Mouse (Mus musculus): ENCODE data around the gene Olfr766-ps1. TPM values are rescaled to one million over a fixed set of nuclear protein-coding genes. Genes with fewer than 3 reads are reported as not detected.

The Olfr766-ps1 gene
- polyA plus RNA-seq, 1 experiment, result not detected

DNA sequence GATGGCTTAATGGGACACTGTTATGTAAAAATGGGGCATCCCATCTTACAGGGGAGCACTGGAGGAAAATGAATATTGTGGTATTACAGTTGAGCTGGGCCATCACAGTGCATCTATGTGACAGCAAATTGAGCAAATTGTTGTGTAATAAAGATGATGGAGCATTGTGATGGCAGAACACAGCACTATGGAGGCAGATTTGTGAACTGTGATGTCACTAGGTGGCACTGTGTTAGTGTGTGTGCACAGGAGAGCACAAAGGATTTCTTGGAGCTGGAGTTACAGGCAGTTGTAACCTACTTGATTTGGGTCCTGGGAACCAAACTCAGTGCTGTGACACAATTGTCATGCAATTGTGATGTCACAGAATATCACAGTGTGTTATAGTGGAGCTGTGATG, 45.5 kb downstream of the Olfr766-ps1 start:
- H3K4me1 ChIP-seq (ENCODE audit: control insufficient read depth, insufficient read depth, low read length), result no peaks in the 10 kb centered on the region
- no peak overlapping the region for H3K4me3 ChIP-seq (replicated peaks; ENCODE audit: extremely low read depth, low read depth, low read length)
- DNase-seq, result no peak
- TF ChIP-seq POLR2A (IDR thresholded peaks at IDR 0.05; ENCODE audit: borderline replicate concordance, extremely low read depth, low read depth, low read length) (no peak), CTCF (IDR thresholded peaks at IDR 0.05; ENCODE audit: insufficient read depth, low read length) (no peak)

DNA sequence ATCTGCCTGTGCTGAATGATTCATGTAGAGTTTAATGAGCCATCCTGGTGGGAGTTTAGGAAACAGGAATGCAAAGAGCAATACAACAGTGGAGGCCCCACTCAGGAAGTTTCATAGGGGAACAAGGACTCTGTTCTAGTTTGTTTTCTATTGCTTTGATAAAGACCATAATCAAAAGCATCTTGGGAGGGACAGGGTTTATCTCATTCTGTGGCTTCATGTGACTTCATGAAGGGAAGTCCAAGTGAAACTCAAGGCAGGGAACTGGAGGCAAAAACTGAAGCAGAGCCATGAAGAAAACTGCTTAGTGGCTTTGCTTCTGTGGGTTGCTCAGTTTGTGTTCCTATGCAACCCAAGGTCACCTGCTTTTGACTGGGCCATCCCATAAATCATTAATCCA, 54.3 kb downstream of the Olfr766-ps1 start:
- H3K4me3 ChIP-seq (replicated peaks; ENCODE audit: extremely low read depth, low read depth, low read length), result no peak overlapping the region
- TF ChIP-seq CTCF (IDR thresholded peaks at IDR 0.05; ENCODE audit: insufficient read depth, low read length) (no peak), POLR2A (IDR thresholded peaks at IDR 0.05; ENCODE audit: borderline replicate concordance, extremely low read depth, low read depth, low read length) (no peak)
- no peak for DNase-seq
- H3K4me1 ChIP-seq (ENCODE audit: control insufficient read depth, insufficient read depth, low read length), result no peaks in the 10 kb centered on the region

Other genes starting within 250 kb of the Olfr766-ps1 start
- 47.5 and 64.6 TPM in 2 replicates for gene Ormdl2, start 247.3 kb downstream of the Olfr766-ps1 start, polyA plus RNA-seq (2012; rRNA removed)
- 0.45 and 0.99 TPM in 2 replicates for gene Gdf11, start 177.3 kb downstream of the Olfr766-ps1 start, polyA plus RNA-seq (2012; rRNA removed)
- 110 and 132 TPM in 2 replicates for gene Cd63, start 168.0 kb downstream of the Olfr766-ps1 start, polyA plus RNA-seq (2012; rRNA removed)
- 20.1 and 20.3 TPM in 2 replicates for gene Rdh5, start 146.1 kb downstream of the Olfr766-ps1 start, polyA plus RNA-seq (2012; rRNA removed)
- 171 and 192 TPM in 2 replicates for gene Bloc1s1, start 144.9 kb downstream of the Olfr766-ps1 start, polyA plus RNA-seq (2012; rRNA removed)
- gene Itga7, start 135.2 kb downstream of the Olfr766-ps1 start, polyA plus RNA-seq (2012; rRNA removed), result 31.5 and 37.6 TPM in 2 replicates
- 0.66 and 0.77 TPM in 2 replicates for gene Mettl7b, start 108.0 kb downstream of the Olfr766-ps1 start, polyA plus RNA-seq (2012; rRNA removed)
- not detected in 2 replicates for gene Olfr9, start 79.5 kb downstream of the Olfr766-ps1 start, polyA plus RNA-seq (2012; rRNA removed)
- gene Olfr763, start 58.2 kb downstream of the Olfr766-ps1 start, polyA plus RNA-seq (2012; rRNA removed), result not detected in 2 replicates
- not detected in 2 replicates for gene Olfr764-ps1, start 29.1 kb downstream of the Olfr766-ps1 start, polyA plus RNA-seq (2012; rRNA removed)
- not detected in 2 replicates for gene Olfr765, start 19.0 kb downstream of the Olfr766-ps1 start, polyA plus RNA-seq (2012; rRNA removed)
- gene Olfr767, start 13.9 kb upstream of the Olfr766-ps1 start, polyA plus RNA-seq (2012; rRNA removed), result not detected in 2 replicates
- gene Olfr768, start 30.4 kb upstream of the Olfr766-ps1 start, polyA plus RNA-seq (2012; rRNA removed), result not detected in 2 replicates
- gene Olfr769, start 48.9 kb upstream of the Olfr766-ps1 start, polyA plus RNA-seq (2012; rRNA removed), result not detected in 2 replicates
- not detected in 2 replicates for gene Olfr770, start 70.0 kb upstream of the Olfr766-ps1 start, polyA plus RNA-seq (2012; rRNA removed)
- not detected in 2 replicates for gene Olfr771, start 95.8 kb upstream of the Olfr766-ps1 start, polyA plus RNA-seq (2012; rRNA removed)
- gene Olfr772, start 108.9 kb upstream of the Olfr766-ps1 start, polyA plus RNA-seq (2012; rRNA removed), result not detected in 2 replicates
- not detected in 2 replicates for gene Olfr773, start 118.4 kb upstream of the Olfr766-ps1 start, polyA plus RNA-seq (2012; rRNA removed)
- not detected in 2 replicates for gene Olfr774, start 167.2 kb upstream of the Olfr766-ps1 start, polyA plus RNA-seq (2012; rRNA removed)
- gene Olfr775, start 179.4 kb upstream of the Olfr766-ps1 start, polyA plus RNA-seq (2012; rRNA removed), result not detected in 2 replicates
- not detected in 2 replicates for gene Olfr776, start 190.2 kb upstream of the Olfr766-ps1 start, polyA plus RNA-seq (2012; rRNA removed)
- not detected in 2 replicates for gene Olfr777, start 202.5 kb upstream of the Olfr766-ps1 start, polyA plus RNA-seq (2012; rRNA removed)
- gene Olfr780, start 249.1 kb upstream of the Olfr766-ps1 start, polyA plus RNA-seq (2012; rRNA removed), result not detected in 2 replicates

Measured in lung, adult 2 months (tissue).